15 mouse cellular contexts compared by ENCODE assay signal in the genomic region with DNA sequence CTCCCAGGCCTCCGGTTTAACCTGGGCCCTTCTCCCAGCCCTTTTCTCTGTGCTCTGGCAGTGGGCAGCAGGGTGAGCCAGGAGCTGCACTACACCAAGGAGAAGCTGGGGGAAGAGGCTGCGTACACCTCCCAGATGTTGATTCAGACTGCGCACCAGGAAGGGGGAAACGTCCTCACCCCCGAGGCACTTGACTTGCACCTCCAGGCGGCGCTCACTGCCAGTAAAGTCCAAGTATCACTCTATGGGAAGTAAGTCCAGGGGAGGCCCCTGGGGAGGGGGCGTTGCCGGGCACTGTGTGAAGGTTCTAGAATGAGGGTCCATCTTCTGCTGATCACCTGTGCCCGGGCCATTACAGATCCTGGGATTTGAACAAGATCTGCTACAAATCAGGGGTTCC. TPM values are rescaled to one million over a fixed set of nuclear protein-coding genes. Genes with fewer than 3 reads are reported as not detected.
DNase-seq lines count a peak whose midpoint lies in the region; ATAC-seq and TF ChIP-seq lines count a peak whose summit lies in the region.
"Had no signal": no experiment of that assay in that cellular context is flagged by ENCODE, and none has a peak within 500 bp of the region (broad histone marks: within the 10 kb centered on the region; RNA-seq: fewer than 3 reads in every experiment).

No protein-coding gene starts in this region.

- no peaks in the 10 kb centered on the region for H3K9me3 ChIP-seq in hindbrain, embryonic 13.5 days
- no peaks in the 10 kb centered on the region for H3K9me3 ChIP-seq in hindbrain, embryonic 10.5 days
- no peaks in the 10 kb centered on the region for H3K9me3 ChIP-seq in lung, postnatal 0 days (ENCODE audit: low read length)
- H3K9me3 ChIP-seq in ES-E14 (ENCODE audit: control insufficient read depth, insufficient read depth, low read depth, low read length) = no peaks in the 10 kb centered on the region
- H3K9me3 ChIP-seq: lung, embryonic 15.5 days had no signal

- no peak for TF ChIP-seq EP300 in lung, postnatal 0 days (IDR thresholded peaks at IDR 0.05)

- no peak overlapping the region for H3K4me2 ChIP-seq in hindbrain, embryonic 13.5 days
- H3K4me2 ChIP-seq in lung, postnatal 0 days (replicated peaks; ENCODE audit: low read depth, low read length) = no peak overlapping the region
- H3K4me2 ChIP-seq: lung, embryonic 15.5 days had no signal

- H3K4me1 ChIP-seq in hindbrain, embryonic 13.5 days (replicated peaks) = peaks cover 15% of the 10 kb centered on the region
- peaks cover 10% of the 10 kb centered on the region for H3K4me1 ChIP-seq in hindbrain, embryonic 10.5 days (replicated peaks)
- H3K4me1 ChIP-seq in lung, postnatal 0 days (ENCODE audit: insufficient read depth, low read depth, low read length) = no peaks in the 10 kb centered on the region
- H3K4me1 ChIP-seq in ES-E14 (ENCODE audit: control insufficient read depth in 2 of 2, insufficient read depth in 2 of 2, low read length in 2 of 2, poor library complexity in 1 of 2) = peaks cover 2 to 54% of the 10 kb centered on the region in 2 experiments; a peak in 2 of 4 replicates

- H3K27ac ChIP-seq in hindbrain, embryonic 13.5 days = no peak overlapping the region
- H3K27ac ChIP-seq in hindbrain, embryonic 10.5 days = no peak overlapping the region
- no peak overlapping the region for H3K27ac ChIP-seq in lung, postnatal 0 days (ENCODE audit: low read length)
- H3K27ac ChIP-seq in ES-E14 (ENCODE audit: insufficient read depth, low read depth, low read length, poor library complexity, severe bottlenecking) = no peak overlapping the region
- H3K27ac ChIP-seq: lung, embryonic 15.5 days had no signal

- DNase-seq in hindbrain, embryonic 10.5 days (ENCODE audit: low spot score) = no peak
- DNase-seq in lung, postnatal 0 days (ENCODE audit: low spot score) = no peak
- DNase-seq in lung, postnatal 36 days = no peak
- no peak for DNase-seq in ES-E14 (ENCODE audit: low read depth, low spot score)
- peak; percentile 41 for DNase-seq in splenic B cell, adult 2 months (ENCODE audit: low read depth, low spot score)
- DNase-seq in layer of hippocampus, adult 18-20 months (ENCODE audit: low spot score in 2 of 2) = no peak
- no peak for DNase-seq in embryo, embryonic 10 days (ENCODE audit: low spot score)
- DNase-seq: cerebellum, postnatal 25 days; gastrocnemius, postnatal 10 days; kidney, adult 18-20 months had no signal

- no peak for ATAC-seq in hindbrain, embryonic 13.5 days (ENCODE audit: low FRiP score)
- no peak for ATAC-seq in lung, postnatal 0 days
- ATAC-seq: midbrain, embryonic 16.5 days had no signal

- no peak overlapping the region for H3K4me3 ChIP-seq in hindbrain, embryonic 13.5 days
- H3K4me3 ChIP-seq in hindbrain, embryonic 10.5 days = no peak overlapping the region
- H3K4me3 ChIP-seq in lung, postnatal 0 days (ENCODE audit: low read depth, low read length) = no peak overlapping the region
- no peak overlapping the region for H3K4me3 ChIP-seq in ES-E14 (ENCODE audit: insufficient read depth in 1 of 2, low read depth in 1 of 2, low read length in 2 of 2, poor library complexity in 1 of 2, severe bottlenecking in 1 of 2)
- H3K4me3 ChIP-seq: lung, embryonic 15.5 days had no signal

- in situ Hi-C loops in ES-E14 (cut with MboI; ENCODE audit: low sequenced_read_pairs in 2 of 2, unreplicated experiment in 2 of 2) = no loop called here

- 77% methylated on average over 10 of the region's 10 CpGs for WGBS in hindbrain, embryonic 13.5 days
- WGBS in hindbrain, embryonic 10.5 days = 81% methylated on average over 10 of the region's 10 CpGs
- 68% methylated on average over 10 of the region's 10 CpGs for WGBS in lung, postnatal 0 days

- H3K36me3 ChIP-seq in hindbrain, embryonic 13.5 days = peaks cover 33% of the 10 kb centered on the region
- peaks cover 54% of the 10 kb centered on the region for H3K36me3 ChIP-seq in hindbrain, embryonic 10.5 days
- H3K36me3 ChIP-seq in lung, postnatal 0 days (ENCODE audit: insufficient read depth, low read length) = no peaks in the 10 kb centered on the region
- peaks cover 28% of the 10 kb centered on the region for H3K36me3 ChIP-seq in ES-E14 (ENCODE audit: control insufficient read depth, insufficient read depth, low read length, poor library complexity, severe bottlenecking)
- no peaks in the 10 kb centered on the region for H3K36me3 ChIP-seq in splenic B cell, adult 2 months (ENCODE audit: control insufficient read depth, insufficient read depth, low read length, poor library complexity, severe bottlenecking)

- H3K9ac ChIP-seq in hindbrain, embryonic 13.5 days = peak overlapping the region; percentile 24; the same call in 1 of the 2 replicates
- no peak overlapping the region for H3K9ac ChIP-seq in lung, postnatal 0 days (replicated peaks; ENCODE audit: low read depth)
- H3K9ac ChIP-seq in ES-E14 (ENCODE audit: insufficient read depth, low read depth, low read length, poor library complexity, severe bottlenecking) = peak overlapping the region; percentile 4; the same call in 1 of the 2 replicates
- H3K9ac ChIP-seq: lung, embryonic 15.5 days had no signal

- TF ChIP-seq CTCF in lung, postnatal 0 days (IDR thresholded peaks at IDR 0.05) = peak; percentile 30; the same call in 1 of the 2 replicates

- no peaks in the 10 kb centered on the region for H3K27me3 ChIP-seq in hindbrain, embryonic 13.5 days
- H3K27me3 ChIP-seq in hindbrain, embryonic 10.5 days (ENCODE audit: insufficient read depth, poor library complexity, severe bottlenecking) = no peaks in the 10 kb centered on the region; the same call in 1 of the 2 replicates
- no peaks in the 10 kb centered on the region for H3K27me3 ChIP-seq in lung, postnatal 0 days (replicated peaks; ENCODE audit: insufficient read depth, low read length)
- H3K27me3 ChIP-seq in splenic B cell, adult 2 months (ENCODE audit: control insufficient read depth, insufficient read depth, low read length, poor library complexity, severe bottlenecking) = no peaks in the 10 kb centered on the region
- H3K27me3 ChIP-seq: lung, embryonic 15.5 days had no signal

TF ChIP-seq in ES-E14, 5 proteins besides CTCF, POLR2A, EP300 and RAD21:
- TF ChIP-seq ZC3H11A (IDR thresholded peaks at IDR 0.05; ENCODE audit: borderline replicate concordance, low read depth, low read length) (no peak), MAFK (IDR thresholded peaks at IDR 0.05; ENCODE audit: insufficient read depth, low read depth, low read length) (no peak), ZNF384 (IDR thresholded peaks at IDR 0.05; ENCODE audit: low read depth, low read length) (no peak), CHD2 (IDR thresholded peaks at IDR 0.05; ENCODE audit: low read depth, low read length) (no peak), HCFC1 (IDR thresholded peaks at IDR 0.05; ENCODE audit: borderline replicate concordance, insufficient read depth, low read length) (no peak)

RNA-seq across cellular contexts. Expression of a gene that starts 8.8 kb away (rescaled TPM):
- polyA plus RNA-seq in hindbrain, embryonic 13.5 days (2015; fragmentation: Nextera tagmentation; extraction: Ambion mirVana) = 6.8 and 7.9 TPM in 2 replicates
- 5.8 and 6.9 TPM in 2 replicates for polyA plus RNA-seq in hindbrain, embryonic 10.5 days (2016; fragmentation: Nextera tagmentation; extraction: Ambion mirVana)
- polyA plus RNA-seq in lung, postnatal 0 days (2015; fragmentation: Nextera tagmentation; extraction: Ambion mirVana) = 3.6 and 4.0 TPM in 2 replicates
- total RNA-seq in ES-E14 (2012; rRNA removed) = 28.2 and 80.0 TPM in 2 replicates
- total RNA-seq in layer of hippocampus, adult 18-20 months (2021) = 1 to 10 TPM; 1.6 to 1.8 TPM

RNA-seq across cellular contexts. Expression of a gene that starts 20.9 kb away (rescaled TPM):
- polyA plus RNA-seq in hindbrain, embryonic 13.5 days (2015; fragmentation: Nextera tagmentation; extraction: Ambion mirVana) = 3.9 and 4.2 TPM in 2 replicates
- 4.4 and 4.8 TPM in 2 replicates for polyA plus RNA-seq in hindbrain, embryonic 10.5 days (2016; fragmentation: Nextera tagmentation; extraction: Ambion mirVana)
- 3.8 and 4.3 TPM in 2 replicates for polyA plus RNA-seq in lung, postnatal 0 days (2015; fragmentation: Nextera tagmentation; extraction: Ambion mirVana)
- total RNA-seq in ES-E14 (2012; rRNA removed) = 51.2 and 87.1 TPM in 2 replicates
- total RNA-seq in layer of hippocampus, adult 18-20 months (2021) = 10 to 100 TPM; 13.9 to 16.9 TPM

RNA-seq across cellular contexts. Expression of a gene that starts 21.9 kb away (rescaled TPM):
- polyA plus RNA-seq in hindbrain, embryonic 13.5 days (2015; fragmentation: Nextera tagmentation; extraction: Ambion mirVana) = 0.86 TPM in 1 of 2 replicates, not detected in the other
- 0.71 TPM in 1 of 2 replicates, not detected in the other for polyA plus RNA-seq in hindbrain, embryonic 10.5 days (2016; fragmentation: Nextera tagmentation; extraction: Ambion mirVana)
- polyA plus RNA-seq in lung, postnatal 0 days (2015; fragmentation: Nextera tagmentation; extraction: Ambion mirVana) = 26.1 and 27.2 TPM in 2 replicates
- 0.49 and 1.2 TPM in 2 replicates for total RNA-seq in ES-E14 (2012; rRNA removed)
- total RNA-seq in layer of hippocampus, adult 18-20 months (2021) = 1 to 10 TPM in 1 of 2 experiments, under 1 TPM in 1; 0.46 to 1.1 TPM
- total RNA-seq: gastrocnemius, postnatal 10 days; left cerebral cortex, postnatal 14 days; liver, adult 2 months had no signal

RNA-seq across cellular contexts. Expression of a gene that starts 29.1 kb away (rescaled TPM):
- 16.2 and 16.6 TPM in 2 replicates for polyA plus RNA-seq in hindbrain, embryonic 13.5 days (2015; fragmentation: Nextera tagmentation; extraction: Ambion mirVana)
- polyA plus RNA-seq in hindbrain, embryonic 10.5 days (2016; fragmentation: Nextera tagmentation; extraction: Ambion mirVana) = 41.8 and 58.6 TPM in 2 replicates
- polyA plus RNA-seq in lung, postnatal 0 days (2015; fragmentation: Nextera tagmentation; extraction: Ambion mirVana) = 4.0 and 5.0 TPM in 2 replicates
- 26.7 and 28.3 TPM in 2 replicates for total RNA-seq in ES-E14 (2012; rRNA removed)
- 1 to 10 TPM; 8.7 to 9.2 TPM for total RNA-seq in layer of hippocampus, adult 18-20 months (2021)

RNA-seq across cellular contexts. Expression of a gene that starts 51.4 kb away (rescaled TPM):
- 576 and 608 TPM in 2 replicates for polyA plus RNA-seq in hindbrain, embryonic 13.5 days (2015; fragmentation: Nextera tagmentation; extraction: Ambion mirVana)
- polyA plus RNA-seq in hindbrain, embryonic 10.5 days (2016; fragmentation: Nextera tagmentation; extraction: Ambion mirVana) = 660 and 807 TPM in 2 replicates
- polyA plus RNA-seq in lung, postnatal 0 days (2015; fragmentation: Nextera tagmentation; extraction: Ambion mirVana) = 633 and 681 TPM in 2 replicates
- 3,133 and 3,400 TPM in 2 replicates for total RNA-seq in ES-E14 (2012; rRNA removed)
- 100 to 1,000 TPM; 576 to 601 TPM for total RNA-seq in layer of hippocampus, adult 18-20 months (2021)

Comparison
In these comparisons a context has a peak if more than half of its experiments do, and no peak if none do; other contexts are left out.
1. RNA of a gene that starts 21.9 kb away (polyA plus RNA-seq): 26.1 to 27.2 TPM in lung, postnatal 0 days; 0.86 TPM in hindbrain, embryonic 13.5 days and 0.71 TPM in hindbrain, embryonic 10.5 days; every median in the first group is over 10 times any median in the second.